Mouse (Mus musculus): Measurements from ENCODE around the gene Cldn5. TPM values are rescaled to one million over a fixed set of nuclear protein-coding genes. Genes with fewer than 3 reads are reported as not detected.
A peak's percentile ranks its signal among the peaks of the same experiment; 100 is the strongest.

Cldn5 gene
- polyA plus RNA-seq, 1 experiment from 2014 or later = 45.1 TPM

GRCm38 (mm10) chr16:18778461-18778860 is 1.8 kb downstream of the Cldn5 start:
- Histone ChIP-seq H3K4me1 (ENCODE audit: control insufficient read depth, insufficient read depth, low read length) (no peaks in the 10 kb centered on the region), H3K9ac (replicated peaks; ENCODE audit: low read depth, low read length) (no peak overlapping the region), H3K4me2 (ENCODE audit: low read depth, low read length) (no peak overlapping the region), H3K27me3 (ENCODE audit: control insufficient read depth, insufficient read depth, low read length) (peaks cover 34% of the 10 kb centered on the region), H3K9me3 (ENCODE audit: control insufficient read depth, low read length) (no peaks in the 10 kb centered on the region), H3K27ac (ENCODE audit: low read depth, low read length) (peak overlapping the region; percentile 29; the same call in 1 of the 2 replicates), H3K36me3 (ENCODE audit: control insufficient read depth, insufficient read depth, low read length) (no peaks in the 10 kb centered on the region), H3K4me3 (ENCODE audit: low read depth, low read length) (no peak overlapping the region)
- ATAC-seq (ENCODE audit: low read depth) = no peak
- WGBS = 69% methylated on average over 2 of the region's 2 CpGs

GRCm38 (mm10) chr16:18781810-18782209 is 5.2 kb downstream of the Cldn5 start:
- Histone ChIP-seq H3K9ac (replicated peaks; ENCODE audit: low read depth, low read length) (no peak overlapping the region), H3K9me3 (ENCODE audit: control insufficient read depth, low read length) (no peaks in the 10 kb centered on the region), H3K4me2 (ENCODE audit: low read depth, low read length) (no peak overlapping the region), H3K36me3 (ENCODE audit: control insufficient read depth, insufficient read depth, low read length) (no peaks in the 10 kb centered on the region), H3K4me3 (ENCODE audit: low read depth, low read length) (no peak overlapping the region), H3K27me3 (ENCODE audit: control insufficient read depth, insufficient read depth, low read length) (peaks cover 21% of the 10 kb centered on the region), H3K4me1 (ENCODE audit: control insufficient read depth, insufficient read depth, low read length) (no peaks in the 10 kb centered on the region), H3K27ac (ENCODE audit: low read depth, low read length) (no peak overlapping the region)
- no peak for ATAC-seq (ENCODE audit: low read depth)
- 96% methylated on average over 10 of the region's 10 CpGs for WGBS

GRCm38 (mm10) chr16:18785025-18785424 is 8.4 kb downstream of the Cldn5 start:
- H3K4me1 ChIP-seq (ENCODE audit: control insufficient read depth, insufficient read depth, low read length) = no peaks in the 10 kb centered on the region
- H3K9me3 ChIP-seq (ENCODE audit: control insufficient read depth, low read length) = no peaks in the 10 kb centered on the region
- H3K9ac ChIP-seq (replicated peaks; ENCODE audit: low read depth, low read length) = no peak overlapping the region
- no peaks in the 10 kb centered on the region for H3K27me3 ChIP-seq (ENCODE audit: control insufficient read depth, insufficient read depth, low read length)
- ATAC-seq (ENCODE audit: low read depth) = no peak
- no peaks in the 10 kb centered on the region for H3K36me3 ChIP-seq (ENCODE audit: control insufficient read depth, insufficient read depth, low read length)
- no peak overlapping the region for H3K4me3 ChIP-seq (ENCODE audit: low read depth, low read length)
- WGBS = 91% methylated on average over 7 of the region's 7 CpGs
- no peak overlapping the region for H3K27ac ChIP-seq (ENCODE audit: low read depth, low read length)
- H3K4me2 ChIP-seq (ENCODE audit: low read depth, low read length) = no peak overlapping the region

- ATAC-seq (ENCODE audit: low read depth) = no peak
- no peaks in the 10 kb centered on the region for H3K4me1 ChIP-seq (ENCODE audit: control insufficient read depth, insufficient read depth, low read length)
- no peaks in the 10 kb centered on the region for H3K27me3 ChIP-seq (ENCODE audit: control insufficient read depth, insufficient read depth, low read length)
- WGBS = 76% methylated on average over 1 of the region's 1 CpGs
- H3K27ac ChIP-seq (ENCODE audit: low read depth, low read length) = no peak overlapping the region
- H3K9me3 ChIP-seq (ENCODE audit: control insufficient read depth, low read length) = no peaks in the 10 kb centered on the region
- H3K4me3 ChIP-seq (ENCODE audit: low read depth, low read length) = no peak overlapping the region
- H3K4me2 ChIP-seq (ENCODE audit: low read depth, low read length) = no peak overlapping the region
- H3K36me3 ChIP-seq (ENCODE audit: control insufficient read depth, insufficient read depth, low read length) = no peaks in the 10 kb centered on the region
- no peak overlapping the region for H3K9ac ChIP-seq (replicated peaks; ENCODE audit: low read depth, low read length)
Measured at GRCm38 (mm10) chr16:18785485-18785884, 8.8 kb downstream of the Cldn5 start.

- no peaks in the 10 kb centered on the region for H3K36me3 ChIP-seq (ENCODE audit: control insufficient read depth, insufficient read depth, low read length)
- H3K27ac ChIP-seq (ENCODE audit: low read depth, low read length) = no peak overlapping the region
- 96% methylated on average over 10 of the region's 10 CpGs for WGBS
- no peak overlapping the region for H3K4me2 ChIP-seq (ENCODE audit: low read depth, low read length)
- no peak overlapping the region for H3K4me3 ChIP-seq (ENCODE audit: low read depth, low read length)
- H3K9me3 ChIP-seq (ENCODE audit: control insufficient read depth, low read length) = no peaks in the 10 kb centered on the region
- no peaks in the 10 kb centered on the region for H3K27me3 ChIP-seq (ENCODE audit: control insufficient read depth, insufficient read depth, low read length)
- ATAC-seq (ENCODE audit: low read depth) = no peak
- H3K9ac ChIP-seq (replicated peaks; ENCODE audit: low read depth, low read length) = no peak overlapping the region
- H3K4me1 ChIP-seq (ENCODE audit: control insufficient read depth, insufficient read depth, low read length) = no peaks in the 10 kb centered on the region
Measured at GRCm38 (mm10) chr16:18786652-18787051, 10.0 kb downstream of the Cldn5 start.

GRCm38 (mm10) chr16:18788627-18789406 is 12.2 kb downstream of the Cldn5 start:
- H3K9me3 ChIP-seq (ENCODE audit: control insufficient read depth, low read length) = no peaks in the 10 kb centered on the region
- H3K4me1 ChIP-seq (ENCODE audit: control insufficient read depth, insufficient read depth, low read length) = no peaks in the 10 kb centered on the region
- H3K4me3 ChIP-seq (ENCODE audit: low read depth, low read length) = no peak overlapping the region
- H3K9ac ChIP-seq (replicated peaks; ENCODE audit: low read depth, low read length) = no peak overlapping the region
- no peak overlapping the region for H3K4me2 ChIP-seq (ENCODE audit: low read depth, low read length)
- WGBS = 88% methylated on average over 10 of the region's 10 CpGs
- H3K27me3 ChIP-seq (ENCODE audit: control insufficient read depth, insufficient read depth, low read length) = no peaks in the 10 kb centered on the region
- no peak overlapping the region for H3K27ac ChIP-seq (ENCODE audit: low read depth, low read length)
- H3K36me3 ChIP-seq (ENCODE audit: control insufficient read depth, insufficient read depth, low read length) = no peaks in the 10 kb centered on the region
- no peak for ATAC-seq (ENCODE audit: low read depth)

- Histone ChIP-seq H3K9me3 (ENCODE audit: control insufficient read depth, low read length) (no peaks in the 10 kb centered on the region), H3K4me2 (ENCODE audit: low read depth, low read length) (no peak overlapping the region), H3K4me1 (ENCODE audit: control insufficient read depth, insufficient read depth, low read length) (no peaks in the 10 kb centered on the region), H3K36me3 (ENCODE audit: control insufficient read depth, insufficient read depth, low read length) (no peaks in the 10 kb centered on the region), H3K4me3 (ENCODE audit: low read depth, low read length) (no peak overlapping the region), H3K27ac (ENCODE audit: low read depth, low read length) (no peak overlapping the region), H3K9ac (replicated peaks; ENCODE audit: low read depth, low read length) (no peak overlapping the region), H3K27me3 (ENCODE audit: control insufficient read depth, insufficient read depth, low read length) (no peaks in the 10 kb centered on the region)
- 92% methylated on average over 11 of the region's 11 CpGs for WGBS
- ATAC-seq (ENCODE audit: low read depth) = no peak
Measured at GRCm38 (mm10) chr16:18795223-18795899, 18.7 kb downstream of the Cldn5 start.

- Histone ChIP-seq H3K4me3 (ENCODE audit: low read depth, low read length) (no peak overlapping the region), H3K4me1 (ENCODE audit: control insufficient read depth, insufficient read depth, low read length) (no peaks in the 10 kb centered on the region), H3K9ac (replicated peaks; ENCODE audit: low read depth, low read length) (no peak overlapping the region), H3K36me3 (ENCODE audit: control insufficient read depth, insufficient read depth, low read length) (no peaks in the 10 kb centered on the region), H3K4me2 (ENCODE audit: low read depth, low read length) (no peak overlapping the region), H3K9me3 (ENCODE audit: control insufficient read depth, low read length) (no peaks in the 10 kb centered on the region), H3K27me3 (ENCODE audit: control insufficient read depth, insufficient read depth, low read length) (no peaks in the 10 kb centered on the region), H3K27ac (ENCODE audit: low read depth, low read length) (no peak overlapping the region)
- whole genome bisulfite sequencing = 84% methylated on average over 7 of the region's 7 CpGs
- ATAC-seq (ENCODE audit: low read depth) = no peak
Measured at GRCm38 (mm10) chr16:18796645-18797044, 20.0 kb downstream of the Cldn5 start.

GRCm38 (mm10) chr16:18798151-18798550 is 21.5 kb downstream of the Cldn5 start:
- Histone ChIP-seq H3K4me1 (ENCODE audit: control insufficient read depth, insufficient read depth, low read length) (no peaks in the 10 kb centered on the region), H3K27ac (ENCODE audit: low read depth, low read length) (no peak overlapping the region), H3K4me2 (ENCODE audit: low read depth, low read length) (no peak overlapping the region), H3K27me3 (ENCODE audit: control insufficient read depth, insufficient read depth, low read length) (no peaks in the 10 kb centered on the region), H3K4me3 (ENCODE audit: low read depth, low read length) (no peak overlapping the region), H3K36me3 (ENCODE audit: control insufficient read depth, insufficient read depth, low read length) (no peaks in the 10 kb centered on the region), H3K9me3 (ENCODE audit: control insufficient read depth, low read length) (no peaks in the 10 kb centered on the region), H3K9ac (replicated peaks; ENCODE audit: low read depth, low read length) (no peak overlapping the region)
- ATAC-seq (ENCODE audit: low read depth) = no peak
- WGBS = 91% methylated on average over 5 of the region's 5 CpGs

Measured in neural tube, embryonic 14.5 days (tissue).